Mouse (Mus musculus) ovary, adult 10 weeks (tissue): Measurements from ENCODE around the gene Top2a. TPM values are rescaled to one million over a fixed set of nuclear protein-coding genes. Genes with fewer than 3 reads are reported as not detected.

Experiments used
- polyA plus RNA-seq: library from polyadenylated mRNA; stranded (reverse); fragments of 350-450 nt; fragmentation: Illumina TruSeq; extraction: RNeasy Lipid Tissue Mini Kit (QIAGEN cat#74804); gene quantifications from one replicate; pipeline ENCODE4 v1.2.3, GENCODE M21; 2014

The Top2a gene
- polyA plus RNA-seq = 203 TPM

DNA sequence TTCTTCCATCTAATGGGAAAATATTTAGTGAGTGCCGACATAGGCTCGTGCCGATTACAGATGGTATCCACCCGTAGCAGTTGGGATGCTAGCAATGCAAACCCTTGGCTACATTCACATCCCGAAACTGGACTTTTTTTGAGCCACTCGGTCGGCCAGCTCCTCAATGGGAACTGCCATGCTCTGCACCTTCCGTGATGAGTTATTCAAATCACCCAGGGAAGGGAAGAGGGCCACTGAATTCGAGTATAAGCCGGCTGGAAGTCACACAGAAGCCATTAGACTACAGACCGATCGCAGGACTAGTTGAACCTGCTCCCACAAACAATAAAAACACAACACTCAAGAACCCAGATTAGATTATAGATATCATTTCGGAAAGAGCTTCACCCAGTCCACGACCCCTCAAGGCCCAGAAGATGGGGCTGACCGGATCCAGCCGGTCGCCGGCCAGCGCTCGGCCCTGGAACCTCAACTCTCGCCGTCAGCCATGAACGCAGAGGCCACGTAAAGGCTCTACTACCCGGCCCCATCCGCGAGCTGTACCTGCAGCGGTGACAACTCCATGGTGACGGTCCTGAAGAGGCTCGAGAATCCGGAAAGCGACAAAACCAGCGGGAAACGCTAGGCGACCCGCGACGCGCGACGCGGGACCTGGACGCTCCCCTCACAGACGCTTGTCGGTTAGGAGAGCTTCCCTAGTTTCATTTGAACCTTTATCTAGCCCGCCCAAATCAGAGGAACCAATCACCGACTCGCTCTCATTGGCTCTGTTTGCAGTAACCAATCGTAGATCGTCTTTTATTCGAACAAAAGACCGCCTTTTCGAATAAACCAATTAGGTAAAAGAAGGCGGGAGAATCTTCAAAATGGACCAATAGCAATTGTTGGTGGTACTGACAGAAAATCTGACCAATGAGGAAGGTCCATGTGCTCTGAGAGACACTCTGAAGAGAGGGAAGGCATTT, at the start of gene Top2a:
TSS of gene Top2a (minus strand) at position 690 of the 968 bp plus-strand sequence.

DNA sequence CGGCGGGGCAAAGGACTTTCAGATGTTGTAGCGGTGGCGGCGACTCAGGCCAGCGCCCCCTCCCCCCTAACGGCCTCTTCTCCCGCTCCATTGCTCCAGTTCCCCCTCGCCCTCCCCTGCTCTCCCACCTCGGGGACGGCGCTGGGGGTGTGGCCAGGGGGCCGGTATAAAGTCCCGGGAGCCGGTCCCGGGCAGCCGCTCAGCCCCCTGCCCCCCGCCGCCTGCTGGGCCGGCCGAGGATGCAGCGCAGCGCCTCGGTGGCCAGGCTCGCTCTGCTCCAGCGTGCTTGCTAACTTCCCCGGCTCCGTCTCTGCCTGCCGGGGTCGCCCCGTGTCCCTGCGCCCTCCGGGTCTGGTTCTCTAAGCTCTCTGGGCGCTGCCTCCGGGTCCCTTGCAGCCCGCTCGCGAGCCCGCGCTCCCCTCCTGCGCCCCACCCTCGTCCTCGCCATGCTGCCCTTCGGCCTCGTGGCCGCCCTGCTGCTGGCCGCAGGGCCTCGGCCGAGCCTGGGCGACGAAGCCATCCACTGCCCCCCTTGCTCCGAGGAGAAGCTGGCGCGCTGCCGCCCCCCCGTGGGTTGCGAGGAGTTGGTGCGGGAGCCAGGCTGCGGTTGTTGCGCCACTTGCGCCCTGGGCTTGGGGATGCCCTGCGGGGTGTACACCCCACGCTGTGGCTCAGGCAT, 17.2 kb upstream of the Top2a start, which contains the start of gene Igfbp4:
TSS of gene Igfbp4 (plus strand) at position 194 of the 679 bp plus-strand sequence.

DNA sequence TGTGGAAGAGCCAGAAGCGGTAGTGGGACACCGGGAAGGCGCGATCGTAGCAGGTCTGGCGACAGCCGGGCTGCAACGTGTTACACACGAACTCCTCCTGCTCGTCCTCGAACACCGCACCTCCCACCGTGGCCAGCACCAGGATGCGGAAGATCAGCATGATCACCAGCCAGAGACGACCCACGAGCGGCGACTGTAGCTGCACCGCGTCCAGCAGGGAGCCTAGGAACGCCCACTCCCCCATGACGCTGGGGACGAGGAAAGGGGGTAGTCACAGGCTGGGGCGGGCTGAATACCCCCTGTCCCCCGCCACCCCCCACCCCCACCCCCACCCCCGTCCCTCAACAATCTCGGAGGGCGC, 41.2 kb downstream of the Top2a start, which contains the start of gene Gjd3:
TSS of gene Gjd3 (minus strand) at position 244 of the 361 bp plus-strand sequence.

Other genes starting within 250 kb of the Top2a start
- 1.6 TPM for gene Nr1d1, start 248.9 kb downstream of the Top2a start, polyA plus RNA-seq
- 113 TPM for gene Msl1, start 228.7 kb downstream of the Top2a start, polyA plus RNA-seq
- 24.9 TPM for gene Casc3, start 219.3 kb downstream of the Top2a start, polyA plus RNA-seq
- 0.63 TPM for gene Rapgefl1, start 187.4 kb downstream of the Top2a start, polyA plus RNA-seq
- gene Wipf2, start 160.6 kb downstream of the Top2a start, polyA plus RNA-seq = 12.0 TPM
- gene Cdc6, start 116.4 kb downstream of the Top2a start, polyA plus RNA-seq = 6.8 TPM
- gene Rara, start 96.4 kb downstream of the Top2a start, polyA plus RNA-seq = 2.4 TPM
- not detected for gene Gjd3, start 41.2 kb downstream of the Top2a start, polyA plus RNA-seq
- 57.2 TPM for gene Igfbp4, start 17.1 kb upstream of the Top2a start, polyA plus RNA-seq
- 1.6 TPM for gene Tns4, start 65.1 kb upstream of the Top2a start, polyA plus RNA-seq
- gene Ccr7, start 130.9 kb upstream of the Top2a start, polyA plus RNA-seq = not detected
- gene Smarce1, start 206.8 kb upstream of the Top2a start, polyA plus RNA-seq = 295 TPM
- gene Krt222, start 219.9 kb upstream of the Top2a start, polyA plus RNA-seq = 0.46 TPM